Comparison of ENCODE assay signal across 19 mouse cellular contexts in genomic region chr17:46045742-46046141, GRCm38 (mm10). TPM values are rescaled to one million over a fixed set of nuclear protein-coding genes. Genes with fewer than 3 reads are reported as not detected.
DNase-seq lines count a peak whose midpoint lies in the region; ATAC-seq and TF ChIP-seq lines count a peak whose summit lies in the region.
"Had no signal": no experiment of that assay in that cellular context is flagged by ENCODE, and none has a peak within 500 bp of the region (broad histone marks: within the 10 kb centered on the region; RNA-seq: fewer than 3 reads in every experiment).

No protein-coding gene starts in this region.

- ATAC-seq in megakaryocyte, adult 5-6 weeks (ENCODE audit: poor library complexity, severe bottlenecking), result peak; percentile 90
- no peak for ATAC-seq in hindbrain, embryonic 11.5 days (ENCODE audit: low FRiP score)
- ATAC-seq: forebrain, embryonic 16.5 days had no signal

- intact Hi-C loops in gastrocnemius, postnatal 14 days (cut with DNase I; ENCODE audit: low total_unique reads), result no loop called here

- H3K36me3 ChIP-seq in thymus, adult 2 months (ENCODE audit: control insufficient read depth, insufficient read depth, low read length), result no peaks in the 10 kb centered on the region
- H3K36me3 ChIP-seq in MEL (ENCODE audit: control insufficient read depth in 1 of 2, insufficient read depth in 2 of 2, low read length in 2 of 2), result peaks cover 0 to 18% of the 10 kb centered on the region in 2 experiments; a peak in 2 of 4 replicates
- H3K36me3 ChIP-seq in midbrain, embryonic 10.5 days, result no peaks in the 10 kb centered on the region
- H3K36me3 ChIP-seq in hindbrain, embryonic 11.5 days (ENCODE audit: control insufficient read depth, insufficient read depth, low read length), result no peaks in the 10 kb centered on the region
- H3K36me3 ChIP-seq: embryonic facial prominence, embryonic 12.5 days; G1E; heart, embryonic 13.5 days had no signal

- no peak overlapping the region for H3K4me2 ChIP-seq in hindbrain, embryonic 11.5 days (replicated peaks; ENCODE audit: low read depth, low read length)
- H3K4me2 ChIP-seq: embryonic facial prominence, embryonic 12.5 days; heart, embryonic 13.5 days; hindbrain, embryonic 14.5 days had no signal

- H3K79me2 ChIP-seq in MEL (ENCODE audit: control insufficient read depth, insufficient read depth, low read length, poor library complexity), result no peaks in the 10 kb centered on the region; the same call in 1 of the 2 replicates

- no peak overlapping the region; the same call in 1 of the 2 replicates for H3K9ac ChIP-seq in MEL (ENCODE audit: control insufficient read depth, low read depth, low read length, poor library complexity, severe bottlenecking)
- H3K9ac ChIP-seq in hindbrain, embryonic 11.5 days (ENCODE audit: low read depth, low read length), result no peak overlapping the region
- H3K9ac ChIP-seq: embryonic facial prominence, embryonic 12.5 days; heart, embryonic 13.5 days; hindbrain, embryonic 14.5 days had no signal

- DNase-seq in thymus, adult 2 months, result no peak
- no peak for DNase-seq in thymus, postnatal 36 days
- DNase-seq in A20 (ENCODE audit: low read depth, low spot score) (peak; percentile 71), MEL (ENCODE audit: low read depth, low spot score) (peak; percentile 73)
- DNase-seq in midbrain, embryonic 10.5 days (ENCODE audit: low spot score), result no peak
- DNase-seq in gastrocnemius, postnatal 14 days, result no peak
- DNase-seq in hindbrain, embryonic 11.5 days (ENCODE audit: low spot score), result no peak
- DNase-seq: adrenal gland, postnatal 10 days; cerebellum, adult 11 months; cerebellum, adult 8-10 months; cerebellum, postnatal 14 days; gastrocnemius, postnatal 10 days; heart, postnatal 4 days had no signal

- H3K27ac ChIP-seq in thymus, adult 2 months (ENCODE audit: control insufficient read depth, insufficient read depth, low read length), result 0 out of 2 replicates have a peak overlapping the region, but pooled peaks have one; percentile 12
- H3K27ac ChIP-seq in MEL (ENCODE audit: control insufficient read depth, low read depth, low read length), result peak overlapping the region; percentile 41
- H3K27ac ChIP-seq in midbrain, embryonic 10.5 days (replicated peaks), result no peak overlapping the region
- H3K27ac ChIP-seq in hindbrain, embryonic 11.5 days (ENCODE audit: low read depth, low read length), result no peak overlapping the region
- H3K27ac ChIP-seq: embryonic facial prominence, embryonic 12.5 days; heart, embryonic 13.5 days; hindbrain, embryonic 14.5 days had no signal

- TF ChIP-seq CTCF in thymus, adult 2 months (IDR thresholded peaks at IDR 0.05; ENCODE audit: borderline replicate concordance, control insufficient read depth, extremely low read depth, insufficient read depth, low read length, poor library complexity), result no peak
- no peak for TF ChIP-seq CTCF in MEL (IDR thresholded peaks at IDR 0.05 in 2 of 3, conservative IDR thresholded peaks at IDR 0.05 in 1 of 3; ENCODE audit: control insufficient read depth in 1 of 3, insufficient read depth in 1 of 3, low read depth in 2 of 3, low read length in 3 of 3, poor library complexity in 1 of 3, severe bottlenecking in 1 of 3)

- H3K9me3 ChIP-seq in MEL (replicated peaks; ENCODE audit: insufficient read depth, low read length), result no peaks in the 10 kb centered on the region
- peaks cover 5% of the 10 kb centered on the region; the same call in 1 of the 2 replicates for H3K9me3 ChIP-seq in midbrain, embryonic 10.5 days (replicated peaks)
- H3K9me3 ChIP-seq in hindbrain, embryonic 11.5 days (ENCODE audit: control insufficient read depth, low read length), result no peaks in the 10 kb centered on the region

- H3K4me3 ChIP-seq in thymus, adult 2 months (ENCODE audit: control insufficient read depth, insufficient read depth, low read length), result no peak overlapping the region
- H3K4me3 ChIP-seq in MEL (ENCODE audit: control insufficient read depth in 1 of 2, insufficient read depth in 1 of 2, low read depth in 2 of 2, low read length in 2 of 2), result no peak overlapping the region
- H3K4me3 ChIP-seq in midbrain, embryonic 10.5 days, result no peak overlapping the region
- H3K4me3 ChIP-seq in hindbrain, embryonic 11.5 days (ENCODE audit: low read depth, low read length), result no peak overlapping the region
- H3K4me3 ChIP-seq: embryonic facial prominence, embryonic 12.5 days; heart, embryonic 13.5 days had no signal

- no peak for TF ChIP-seq RAD21 in MEL (IDR thresholded peaks at IDR 0.05; ENCODE audit: low read depth, low read length)

- no peaks in the 10 kb centered on the region for H3K27me3 ChIP-seq in thymus, adult 2 months (ENCODE audit: control insufficient read depth, insufficient read depth, low read length)
- H3K27me3 ChIP-seq in MEL (ENCODE audit: control insufficient read depth in 1 of 2, insufficient read depth in 2 of 2, low read length in 2 of 2), result no peaks in the 10 kb centered on the region
- H3K27me3 ChIP-seq in midbrain, embryonic 10.5 days (ENCODE audit: low read depth, poor library complexity, severe bottlenecking), result no peaks in the 10 kb centered on the region
- H3K27me3 ChIP-seq in hindbrain, embryonic 11.5 days (ENCODE audit: control insufficient read depth, insufficient read depth, low read length), result no peaks in the 10 kb centered on the region
- H3K27me3 ChIP-seq: embryonic facial prominence, embryonic 12.5 days; heart, embryonic 13.5 days had no signal

- peak; percentile 50 to 70; a peak in 3 of 4 replicates for TF ChIP-seq EP300 in MEL (IDR thresholded peaks at IDR 0.05; ENCODE audit: low read depth in 1 of 2, low read length in 2 of 2)

- peaks cover 14% of the 10 kb centered on the region for H3K4me1 ChIP-seq in thymus, adult 2 months (replicated peaks; ENCODE audit: control insufficient read depth, insufficient read depth, low read length)
- peaks cover 28 to 30% of the 10 kb centered on the region in 2 experiments for H3K4me1 ChIP-seq in MEL (ENCODE audit: control insufficient read depth in 1 of 2, insufficient read depth in 2 of 2, low read length in 2 of 2)
- no peaks in the 10 kb centered on the region for H3K4me1 ChIP-seq in midbrain, embryonic 10.5 days
- no peaks in the 10 kb centered on the region for H3K4me1 ChIP-seq in hindbrain, embryonic 11.5 days (replicated peaks; ENCODE audit: control insufficient read depth, insufficient read depth, low read length)

- WGBS in thymus, adult 2 months, result 3% methylated on average over 8 of the region's 8 CpGs
- 88% methylated on average over 8 of the region's 8 CpGs for WGBS in midbrain, embryonic 10.5 days
- 84% methylated on average over 8 of the region's 8 CpGs for WGBS in hindbrain, embryonic 11.5 days

- TF ChIP-seq POLR2A in thymus, adult 2 months (IDR thresholded peaks at IDR 0.05; ENCODE audit: control insufficient read depth, extremely low read depth, insufficient read depth, low read length, poor library complexity), result no peak
- no peak for TF ChIP-seq POLR2A in MEL (IDR thresholded peaks at IDR 0.05; ENCODE audit: control insufficient read depth in 1 of 2, insufficient read depth in 1 of 2, low read depth in 1 of 2, low read length in 2 of 2, poor library complexity in 1 of 2)

TF ChIP-seq in MEL, 35 proteins besides CTCF, POLR2A, EP300 and RAD21 (continues in another document):
- TF ChIP-seq MEF2A (IDR thresholded peaks at IDR 0.05; ENCODE audit: extremely low read depth, insufficient replicate concordance, low read depth, low read length, poor library complexity, severe bottlenecking), result no peak
- TF ChIP-seq USF2 (IDR thresholded peaks at IDR 0.05; ENCODE audit: borderline replicate concordance in 1 of 2, insufficient read depth in 1 of 2, low read depth in 1 of 2, low read length in 2 of 2), result no peak
- TF ChIP-seq USF1 (IDR thresholded peaks at IDR 0.05; ENCODE audit: low read depth, low read length), result no peak
- TF ChIP-seq ZMIZ1 (IDR thresholded peaks at IDR 0.05; ENCODE audit: low read depth, low read length), result no peak
- no peak for TF ChIP-seq CHD2 (IDR thresholded peaks at IDR 0.05; ENCODE audit: low read length)
- TF ChIP-seq NRF1 (IDR thresholded peaks at IDR 0.05; ENCODE audit: insufficient read depth, low read depth, low read length, poor library complexity, severe bottlenecking), result no peak
- TF ChIP-seq TAL1 (IDR thresholded peaks at IDR 0.05; ENCODE audit: low read length), result no peak
- TF ChIP-seq CHD1 (IDR thresholded peaks at IDR 0.05; ENCODE audit: low read depth, low read length), result no peak
- TF ChIP-seq MXI1 (IDR thresholded peaks at IDR 0.05; ENCODE audit: low read depth, low read length), result peak; percentile 45; the same call in 1 of the 2 replicates
- TF ChIP-seq ZKSCAN1 (IDR thresholded peaks at IDR 0.05; ENCODE audit: low read depth, low read length), result no peak
- TF ChIP-seq MYC (IDR thresholded peaks at IDR 0.05; ENCODE audit: low read depth, low read length), result no peak; the same call in 1 of the 2 replicates
- TF ChIP-seq SIN3A (IDR thresholded peaks at IDR 0.05; ENCODE audit: low read length), result no peak
- TF ChIP-seq ELF1 (IDR thresholded peaks at IDR 0.05; ENCODE audit: low read depth, low read length), result peak; percentile 51; the same call in 1 of the 2 replicates
- TF ChIP-seq MAZ (IDR thresholded peaks at IDR 0.05; ENCODE audit: low read depth, low read length), result peak; percentile 87
- no peak for TF ChIP-seq MAX (IDR thresholded peaks at IDR 0.05; ENCODE audit: low read length)
- TF ChIP-seq ZNF384 (IDR thresholded peaks at IDR 0.05; ENCODE audit: low read depth, low read length), result no peak
- no peak for TF ChIP-seq GABPA (IDR thresholded peaks at IDR 0.05; ENCODE audit: low read depth, low read length)
- no peak for TF ChIP-seq NELFE (IDR thresholded peaks at IDR 0.05; ENCODE audit: low read depth, low read length)
- TF ChIP-seq E2F4 (IDR thresholded peaks at IDR 0.05; ENCODE audit: borderline replicate concordance, low read depth, low read length), result no peak
- no peak for TF ChIP-seq TBP (IDR thresholded peaks at IDR 0.05; ENCODE audit: low read depth, low read length)
- TF ChIP-seq BHLHE40 (IDR thresholded peaks at IDR 0.05; ENCODE audit: borderline replicate concordance, low read depth, low read length), result no peak
- 0 out of 2 replicates have a peak, but pooled peaks have one; percentile 15 for TF ChIP-seq MYB (IDR thresholded peaks at IDR 0.05; ENCODE audit: low read depth, low read length)

RNA-seq across cellular contexts. Expression of gene Vegfa, which starts 13.6 kb away (rescaled TPM):
- 50.3 and 65.2 TPM in 2 replicates for polyA plus RNA-seq in thymus, adult 2 months (2012; rRNA removed)
- 16.1 and 39.4 TPM in 2 replicates for total RNA-seq in MEL (2012; rRNA removed)
- 10 to 100 TPM in 1 of 2 experiments, not detected in 1; 38.6 TPM for polyA plus RNA-seq in MEL (2012; ENCODE audit: insufficient read depth in 1 of 2, insufficient read length in 2 of 2, low read depth in 1 of 2, low replicate concordance in 2 of 2, missing spikeins in 1 of 2)
- total RNA-seq in megakaryocyte, adult 5-6 weeks (2015), result 5.6 and 9.1 TPM in 2 replicates
- total RNA-seq in megakaryocyte, adult 5-6 weeks (2017), result 4.8 and 11.4 TPM in 2 replicates
- polyA plus RNA-seq in midbrain, embryonic 10.5 days (2016; fragmentation: Nextera tagmentation; extraction: Ambion mirVana), result 2.1 and 2.3 TPM in 2 replicates
- 10 to 100 TPM; 73.9 to 95.9 TPM for total RNA-seq in gastrocnemius, postnatal 14 days (2021)
- 2.6 and 6.2 TPM in 2 replicates for polyA plus RNA-seq in hindbrain, embryonic 11.5 days (2014; fragmentation: Nextera tagmentation; extraction: Ambion mirVana)

Comparison
In these comparisons a context has a peak if more than half of its experiments do, and no peak if none do; other contexts are left out.
1. DNase-seq: peak in A20 (single experiment) and MEL (single experiment); none in thymus, adult 2 months (single experiment), thymus, postnatal 36 days (0 of 2), midbrain, embryonic 10.5 days (single experiment), gastrocnemius, postnatal 14 days (single experiment) and hindbrain, embryonic 11.5 days (single experiment).
2. H3K27ac ChIP-seq: peak in thymus, adult 2 months (single experiment) and MEL (single experiment); none in midbrain, embryonic 10.5 days (single experiment) and hindbrain, embryonic 11.5 days (single experiment).